Mouse (Mus musculus) embryo, embryonic 11 days (tissue): Measurements from ENCODE around the gene Pid1.

Source experiments
- DNase-seq: peaks from one replicate; pipeline ENCODE4 v3.0.0-alpha.2; 2015

Pid1 gene

DNA sequence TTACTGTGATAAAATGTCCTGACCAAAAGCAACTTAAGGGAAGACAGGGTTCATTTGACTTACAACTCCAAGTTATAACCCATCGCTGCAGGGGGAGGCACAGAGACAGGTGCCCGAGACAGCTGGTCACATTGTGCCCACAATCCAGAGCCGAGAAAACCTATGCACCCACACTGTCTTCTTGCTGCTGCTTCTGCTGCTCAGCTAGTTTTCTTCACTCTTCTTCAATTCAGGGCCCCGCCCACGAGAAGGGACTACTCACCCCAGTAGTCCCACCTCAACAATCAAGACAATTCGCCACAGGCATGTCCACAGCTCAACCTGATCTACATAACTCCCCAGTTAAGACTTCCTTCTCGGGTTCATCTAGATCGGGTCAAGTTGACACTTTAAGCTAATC is at the start of gene Pid1:
TSS of gene Pid1 (minus strand) at position 214 of the 400 bp plus-strand sequence.
- no peak for DNase-seq

GRCm38 (mm10) chr1:84409514-84409913 is 45.5 kb upstream of the Pid1 start:
- no peak for DNase-seq

GRCm38 (mm10) chr1:84408873-84409272 is 44.9 kb upstream of the Pid1 start:
- no peak for DNase-seq

DNA sequence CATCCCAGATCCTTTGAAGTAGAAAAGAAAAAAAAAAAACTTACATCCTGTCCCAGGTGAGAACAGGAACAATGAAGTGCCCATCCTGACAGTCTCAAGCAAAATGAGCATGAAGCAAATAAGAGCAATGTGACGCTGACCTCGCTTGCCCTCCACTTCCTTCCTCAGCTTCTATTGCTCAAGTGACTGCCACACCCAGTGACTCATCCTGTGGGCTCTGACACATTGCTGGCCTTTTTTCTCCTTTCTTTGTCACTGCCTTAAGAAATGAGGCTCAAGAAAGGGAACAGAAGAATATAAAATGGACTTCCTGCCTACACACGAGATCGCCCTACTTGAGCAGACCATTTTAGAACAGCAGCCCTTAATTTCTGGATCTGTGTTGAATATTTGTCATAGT is 42.9 kb upstream of the Pid1 start:
- no peak for DNase-seq

GRCm38 (mm10) chr1:84405551-84406290 is 41.7 kb upstream of the Pid1 start:
- no peak for DNase-seq

DNA sequence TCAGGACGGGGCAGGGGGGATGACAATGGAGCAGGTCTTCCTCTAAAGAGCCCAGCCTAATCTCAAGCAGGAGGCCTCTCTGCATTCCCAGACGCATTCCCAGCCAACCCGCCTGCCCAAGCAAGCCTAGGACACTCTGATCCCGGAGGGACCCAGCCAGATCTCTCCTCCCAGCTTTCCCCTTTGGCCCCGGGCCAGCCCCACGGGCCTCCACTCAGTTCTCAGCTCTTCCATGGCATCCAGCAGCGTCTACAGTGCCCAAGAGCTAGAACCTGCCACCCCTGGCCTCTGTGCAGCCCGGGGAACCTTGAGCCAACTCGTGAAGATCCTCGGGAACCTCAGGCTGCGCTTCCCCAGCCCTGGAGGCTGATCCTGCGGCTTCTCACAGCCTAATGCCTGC is 40.9 kb upstream of the Pid1 start:
- no peak for DNase-seq

DNA sequence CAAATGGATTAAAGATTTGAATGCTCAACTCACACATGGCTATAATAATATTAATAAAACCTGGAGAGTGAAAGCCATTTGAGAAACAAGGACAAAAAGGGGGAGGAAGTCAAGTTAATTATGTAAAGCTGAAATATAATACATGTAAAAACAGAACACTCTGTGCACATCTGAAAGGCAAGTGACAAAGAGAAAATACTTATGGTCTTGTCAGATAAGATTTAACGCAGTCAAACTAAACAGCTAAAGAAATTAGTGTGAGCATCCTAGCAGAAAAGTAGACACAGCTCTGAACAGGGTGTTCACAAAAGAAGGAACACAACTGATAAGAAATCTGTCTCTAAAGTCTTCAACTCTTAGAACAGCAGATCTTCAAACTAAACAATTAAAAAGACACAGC is 38.2 kb upstream of the Pid1 start:
- no peak for DNase-seq

- no peak for DNase-seq
These were observed 35.7 kb upstream of the Pid1 start for GRCm38 (mm10) chr1:84399671-84400070.

- DNase-seq = no peak
These were observed 35.1 kb upstream of the Pid1 start for GRCm38 (mm10) chr1:84399118-84399517.

DNA sequence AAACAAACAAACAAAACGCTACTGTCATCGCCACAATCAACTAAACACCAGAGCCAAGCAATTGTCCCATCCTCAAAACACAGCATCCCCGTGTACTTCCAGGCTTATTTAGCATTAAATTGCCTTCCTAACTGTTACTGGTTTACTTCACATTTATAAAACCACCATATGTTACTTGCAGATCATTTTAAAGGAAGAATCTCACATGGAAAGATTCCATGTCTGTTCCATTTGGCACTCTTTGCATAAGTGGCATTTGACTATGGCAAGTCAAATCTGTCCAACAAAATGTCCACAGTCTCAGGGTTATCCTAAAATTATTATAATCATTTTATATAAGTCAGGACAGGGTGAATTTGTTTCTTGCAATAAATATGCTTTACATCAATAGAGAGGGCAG is 32.8 kb upstream of the Pid1 start:
- DNase-seq = no peak

DNA sequence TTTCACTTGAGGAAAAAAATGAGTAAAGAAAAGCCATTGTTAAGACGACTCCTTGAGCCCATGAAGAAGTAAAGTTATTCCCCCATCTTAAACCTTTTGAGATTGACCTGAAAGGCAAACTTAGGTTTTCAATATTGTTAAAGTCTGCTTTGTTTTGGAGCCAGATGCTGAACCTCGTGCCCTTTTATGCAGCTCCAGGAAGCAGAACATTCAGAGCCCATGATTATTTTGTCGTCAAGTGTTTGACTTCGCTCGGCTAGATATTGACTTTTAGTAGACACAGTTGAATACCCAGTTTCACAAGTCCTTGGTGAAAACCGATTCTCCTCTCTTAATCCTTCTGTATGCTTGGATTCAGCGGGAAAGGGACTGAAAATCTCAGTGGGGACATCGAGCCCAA is 31.9 kb upstream of the Pid1 start:
- no peak for DNase-seq

DNA sequence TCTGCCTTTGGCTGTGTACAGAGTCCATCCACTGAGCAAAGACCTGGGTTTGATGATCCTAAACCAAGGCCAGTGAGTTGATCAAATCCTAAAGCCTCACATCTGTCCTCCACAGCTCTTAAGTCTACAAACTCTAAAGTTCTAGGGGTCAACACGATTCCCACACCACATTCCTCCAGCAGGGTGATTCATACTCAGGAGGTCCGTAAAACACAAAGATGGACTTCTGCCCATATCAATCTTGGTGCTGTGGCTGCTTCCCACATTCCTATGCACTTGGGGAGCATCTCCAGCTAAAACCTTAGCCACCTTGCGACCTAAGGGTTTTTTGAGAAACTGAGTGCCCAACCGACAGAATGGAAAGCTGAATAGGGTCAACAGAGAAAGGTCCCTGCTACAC is 27.0 kb upstream of the Pid1 start:
- no peak for DNase-seq

GRCm38 (mm10) chr1:84387616-84388015 is 23.6 kb upstream of the Pid1 start:
- no peak for DNase-seq

GRCm38 (mm10) chr1:84386481-84387146 is 22.6 kb upstream of the Pid1 start:
- DNase-seq = no peak

DNA sequence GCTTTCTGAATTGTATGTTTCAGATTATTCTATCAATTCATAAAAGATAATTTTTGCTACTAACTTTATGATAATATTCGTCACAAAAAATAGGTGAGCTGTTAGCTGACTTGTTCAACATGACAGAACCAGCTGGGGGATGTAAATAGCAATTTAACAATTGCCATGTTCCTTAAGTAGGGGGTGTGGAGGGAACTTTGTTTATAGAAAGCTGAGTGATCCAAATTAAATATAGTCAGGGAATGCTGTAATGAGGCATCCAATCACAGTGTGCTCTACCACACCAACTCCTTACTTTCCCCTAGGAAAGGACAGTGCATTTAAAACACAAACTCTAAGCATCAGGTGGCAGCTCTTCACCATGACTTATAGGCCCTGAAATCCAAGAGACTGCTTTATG is 18.7 kb upstream of the Pid1 start:
- DNase-seq = no peak

- DNase-seq = no peak
These were observed 18.1 kb upstream of the Pid1 start for GRCm38 (mm10) chr1:84382064-84382463.

- DNase-seq = no peak
These were observed 16.9 kb upstream of the Pid1 start for GRCm38 (mm10) chr1:84380895-84381294.

DNA sequence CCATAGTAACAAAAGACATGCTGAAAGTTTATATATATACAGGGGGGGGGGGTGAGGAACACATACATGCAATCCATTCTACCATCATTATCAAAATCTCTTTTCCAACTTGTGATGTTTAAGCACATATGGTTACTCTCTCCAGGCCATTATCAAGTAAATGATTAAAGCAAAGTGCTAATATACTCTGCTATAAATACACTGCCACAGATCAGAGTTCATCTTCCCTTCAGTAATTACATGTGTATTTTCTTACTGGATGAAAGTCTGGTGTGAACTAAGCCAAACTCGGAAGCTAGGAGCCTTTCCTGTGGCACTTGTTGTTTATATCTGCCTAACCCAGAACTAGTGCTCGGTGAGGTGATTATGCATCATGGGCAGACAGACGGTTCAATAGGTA is 3.8 kb upstream of the Pid1 start:
- DNase-seq = no peak

GRCm38 (mm10) chr1:84366553-84366952 is 2.6 kb upstream of the Pid1 start:
- DNase-seq = no peak

GRCm38 (mm10) chr1:84362709-84363617 is 1.0 kb downstream of the Pid1 start:
- DNase-seq = no peak

DNA sequence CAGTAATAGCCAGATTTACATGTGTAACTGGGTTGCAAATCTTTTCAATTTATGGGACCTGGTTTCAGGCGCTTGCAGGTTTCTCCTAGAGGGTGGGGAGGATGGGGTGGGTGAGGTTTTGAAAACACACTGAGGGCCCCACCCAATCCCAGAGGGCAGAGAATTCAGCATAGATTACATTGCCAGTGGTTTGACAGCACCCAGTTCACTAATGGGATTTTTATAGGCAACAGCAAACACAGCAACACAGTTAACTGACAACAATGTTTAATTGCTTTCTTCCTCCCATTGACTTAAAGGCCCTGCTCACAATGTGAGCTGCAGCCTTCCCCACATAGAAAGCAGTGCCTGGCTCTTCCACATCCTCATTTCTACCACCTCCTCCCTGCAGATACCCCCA is 1.8 kb downstream of the Pid1 start:
- no peak for DNase-seq

DNA sequence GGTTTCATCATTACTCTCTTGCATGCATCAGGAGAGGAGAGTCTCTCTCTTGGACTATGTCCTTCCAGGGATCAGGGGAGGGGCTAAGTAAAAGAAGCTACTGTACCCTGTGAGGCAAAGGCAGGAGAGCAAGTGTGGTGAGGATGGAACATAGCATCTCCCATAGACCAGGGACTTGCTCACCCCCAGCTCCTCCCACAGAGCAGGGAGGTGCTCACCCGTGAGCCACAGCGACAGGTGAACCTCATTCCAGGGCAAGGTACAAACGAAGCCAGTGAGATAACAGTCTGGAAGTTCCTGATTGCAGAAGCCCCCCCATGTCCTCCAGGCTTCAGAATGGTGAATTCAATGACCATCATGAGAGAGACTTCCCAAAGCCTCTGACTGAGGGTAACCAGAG is 2.6 kb downstream of the Pid1 start:
- DNase-seq = no peak

- no peak for DNase-seq
These were observed 4.1 kb downstream of the Pid1 start for GRCm38 (mm10) chr1:84359611-84360500.
